Mouse (Mus musculus): ENCODE measurements around the gene Abi1. TPM values are rescaled to one million over a fixed set of nuclear protein-coding genes. Genes with fewer than 3 reads are reported as not detected.

Abi1 gene
- 51.5 and 54.0 TPM in 2 replicates for polyA plus RNA-seq (2015; fragmentation: Nextera tagmentation; extraction: Ambion mirVana)

DNA sequence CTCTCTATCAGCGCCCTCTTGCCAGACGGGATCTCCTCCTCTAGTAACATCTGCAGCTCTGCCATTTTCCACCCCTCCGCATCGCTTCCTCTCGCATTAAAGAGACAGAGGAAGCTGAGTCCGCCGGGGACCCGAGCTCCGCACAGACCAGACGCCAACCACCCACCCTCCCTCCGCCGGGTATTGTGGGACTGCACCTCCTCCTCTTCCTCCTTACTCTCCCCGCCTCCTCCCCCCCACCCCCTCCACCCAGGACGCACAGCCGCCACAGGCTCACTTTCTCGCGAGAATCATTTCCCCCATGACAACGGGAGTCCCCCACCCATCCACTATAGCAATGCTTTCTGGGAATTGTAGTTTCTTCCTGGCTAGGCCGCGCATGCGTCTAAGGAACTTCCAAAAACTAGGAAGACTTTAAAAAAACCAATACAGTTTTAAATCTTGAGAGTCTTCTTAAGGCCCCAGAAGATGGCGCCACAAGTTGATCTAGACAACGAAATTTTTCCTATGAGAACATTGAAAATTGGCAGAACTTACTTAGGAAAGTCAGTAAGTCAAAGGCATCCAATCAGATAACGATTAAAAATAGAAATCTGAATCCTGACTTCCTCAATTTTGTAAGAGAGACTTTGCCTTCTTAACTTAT lies at the start of gene Abi1:
Gene Abi1 (minus strand): TSS at position 241 of the 646 bp plus-strand sequence.
- WGBS: under 1% methylated on average over 24 of the region's 24 CpGs
- ATAC-seq: peak; percentile 93
- peaks cover 8% of the 10 kb centered on the region; the same call in 1 of the 2 replicates for H3K4me1 ChIP-seq (ENCODE audit: insufficient read depth, low read depth, low read length)
- peak within 1 kb of the TSS; percentile 69 for H3K4me2 ChIP-seq (replicated peaks; ENCODE audit: low read depth, low read length)
- peak; percentile 100 for DNase-seq (ENCODE audit: low spot score)
- H3K4me3 ChIP-seq (ENCODE audit: low read depth, low read length): peak within 1 kb of the TSS; percentile 99
- peak within 1 kb of the TSS; percentile 98 for H3K9ac ChIP-seq (replicated peaks; ENCODE audit: low read depth)
- no peaks in the 10 kb centered on the region for H3K27me3 ChIP-seq (replicated peaks; ENCODE audit: insufficient read depth, low read length)
- TF ChIP-seq EP300 (IDR thresholded peaks at IDR 0.05) (peak; percentile 72), CTCF (IDR thresholded peaks at IDR 0.05) (peak; percentile 59)
- H3K9me3 ChIP-seq (ENCODE audit: low read length): no peaks in the 10 kb centered on the region
- peak within 1 kb of the TSS; percentile 99 for H3K27ac ChIP-seq (ENCODE audit: low read length)
- H3K36me3 ChIP-seq (ENCODE audit: insufficient read depth, low read length): no peaks in the 10 kb centered on the region

GRCm38 (mm10) chr2:23084540-23084939 lies 44.5 kb upstream of the Abi1 start:
- H3K9me3 ChIP-seq (ENCODE audit: low read length): no peaks in the 10 kb centered on the region
- H3K4me3 ChIP-seq (ENCODE audit: low read depth, low read length): no peak overlapping the region
- ATAC-seq: no peak
- no peak for DNase-seq (ENCODE audit: low spot score)
- H3K9ac ChIP-seq (replicated peaks; ENCODE audit: low read depth): no peak overlapping the region
- no peaks in the 10 kb centered on the region for H3K4me1 ChIP-seq (ENCODE audit: insufficient read depth, low read depth, low read length)
- H3K4me2 ChIP-seq (replicated peaks; ENCODE audit: low read depth, low read length): no peak overlapping the region
- WGBS: 94% methylated on average over 8 of the region's 8 CpGs
- H3K27ac ChIP-seq (ENCODE audit: low read length): no peak overlapping the region
- TF ChIP-seq EP300 (IDR thresholded peaks at IDR 0.05) (no peak), CTCF (IDR thresholded peaks at IDR 0.05) (no peak)
- peaks cover 13% of the 10 kb centered on the region; the same call in 1 of the 2 replicates for H3K36me3 ChIP-seq (ENCODE audit: insufficient read depth, low read length)
- no peaks in the 10 kb centered on the region for H3K27me3 ChIP-seq (replicated peaks; ENCODE audit: insufficient read depth, low read length)

GRCm38 (mm10) chr2:23078588-23078987 lies 38.5 kb upstream of the Abi1 start:
- Histone ChIP-seq H3K4me1 (ENCODE audit: insufficient read depth, low read depth, low read length) (no peaks in the 10 kb centered on the region), H3K4me3 (ENCODE audit: low read depth, low read length) (no peak overlapping the region), H3K9me3 (ENCODE audit: low read length) (no peaks in the 10 kb centered on the region), H3K36me3 (ENCODE audit: insufficient read depth, low read length) (peaks cover 11% of the 10 kb centered on the region; the same call in 1 of the 2 replicates), H3K27me3 (replicated peaks; ENCODE audit: insufficient read depth, low read length) (no peaks in the 10 kb centered on the region), H3K9ac (replicated peaks; ENCODE audit: low read depth) (no peak overlapping the region), H3K4me2 (replicated peaks; ENCODE audit: low read depth, low read length) (no peak overlapping the region), H3K27ac (ENCODE audit: low read length) (no peak overlapping the region)
- no peak for TF ChIP-seq EP300 (IDR thresholded peaks at IDR 0.05)
- TF ChIP-seq CTCF (IDR thresholded peaks at IDR 0.05): no peak
- DNase-seq (ENCODE audit: low spot score) (no peak), ATAC-seq (no peak)
- WGBS: 98% methylated on average over 2 of the region's 2 CpGs

GRCm38 (mm10) chr2:23077693-23078092 lies 37.7 kb upstream of the Abi1 start:
- Histone ChIP-seq H3K36me3 (ENCODE audit: insufficient read depth, low read length) (peaks cover 10% of the 10 kb centered on the region; the same call in 1 of the 2 replicates), H3K4me1 (ENCODE audit: insufficient read depth, low read depth, low read length) (no peaks in the 10 kb centered on the region), H3K4me2 (replicated peaks; ENCODE audit: low read depth, low read length) (no peak overlapping the region), H3K9me3 (ENCODE audit: low read length) (no peaks in the 10 kb centered on the region), H3K4me3 (ENCODE audit: low read depth, low read length) (no peak overlapping the region), H3K9ac (replicated peaks; ENCODE audit: low read depth) (no peak overlapping the region), H3K27ac (ENCODE audit: low read length) (no peak overlapping the region), H3K27me3 (replicated peaks; ENCODE audit: insufficient read depth, low read length) (no peaks in the 10 kb centered on the region)
- no peak for ATAC-seq
- no peak for DNase-seq (ENCODE audit: low spot score)
- 81% methylated on average over 5 of the region's 5 CpGs for WGBS
- no peak for TF ChIP-seq CTCF (IDR thresholded peaks at IDR 0.05)
- TF ChIP-seq EP300 (IDR thresholded peaks at IDR 0.05): no peak

DNA sequence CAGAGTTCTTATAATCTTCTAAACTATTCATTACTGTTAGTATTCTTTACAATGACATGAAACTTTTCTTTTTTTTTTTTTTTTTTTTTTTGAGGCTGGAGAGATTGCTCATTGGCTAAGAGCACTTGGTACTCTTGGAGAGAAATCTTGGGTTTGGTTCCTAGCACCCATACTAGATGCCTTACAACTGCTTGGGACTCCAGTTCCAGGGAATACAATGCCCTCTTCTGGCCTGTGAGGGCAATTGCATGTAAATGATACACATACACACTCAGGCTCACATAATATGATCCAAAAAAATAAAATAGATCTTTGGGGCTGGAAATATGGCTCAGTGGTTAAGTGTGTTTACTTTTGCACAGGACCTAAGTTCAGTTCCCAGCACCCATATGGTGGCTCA lies 36.7 kb upstream of the Abi1 start:
- DNase-seq (ENCODE audit: low spot score): no peak
- H3K9ac ChIP-seq (replicated peaks; ENCODE audit: low read depth): no peak overlapping the region
- peak; percentile 30; the same call in 1 of the 2 replicates for TF ChIP-seq CTCF (IDR thresholded peaks at IDR 0.05)
- TF ChIP-seq EP300 (IDR thresholded peaks at IDR 0.05): no peak
- no peak for ATAC-seq
- H3K27me3 ChIP-seq (replicated peaks; ENCODE audit: insufficient read depth, low read length): no peaks in the 10 kb centered on the region
- H3K27ac ChIP-seq (ENCODE audit: low read length): no peak overlapping the region
- H3K36me3 ChIP-seq (ENCODE audit: insufficient read depth, low read length): peaks cover 5% of the 10 kb centered on the region; the same call in 1 of the 2 replicates
- no peaks in the 10 kb centered on the region for H3K4me1 ChIP-seq (ENCODE audit: insufficient read depth, low read depth, low read length)
- H3K9me3 ChIP-seq (ENCODE audit: low read length): no peaks in the 10 kb centered on the region
- no peak overlapping the region for H3K4me3 ChIP-seq (ENCODE audit: low read depth, low read length)
- H3K4me2 ChIP-seq (replicated peaks; ENCODE audit: low read depth, low read length): no peak overlapping the region

DNA sequence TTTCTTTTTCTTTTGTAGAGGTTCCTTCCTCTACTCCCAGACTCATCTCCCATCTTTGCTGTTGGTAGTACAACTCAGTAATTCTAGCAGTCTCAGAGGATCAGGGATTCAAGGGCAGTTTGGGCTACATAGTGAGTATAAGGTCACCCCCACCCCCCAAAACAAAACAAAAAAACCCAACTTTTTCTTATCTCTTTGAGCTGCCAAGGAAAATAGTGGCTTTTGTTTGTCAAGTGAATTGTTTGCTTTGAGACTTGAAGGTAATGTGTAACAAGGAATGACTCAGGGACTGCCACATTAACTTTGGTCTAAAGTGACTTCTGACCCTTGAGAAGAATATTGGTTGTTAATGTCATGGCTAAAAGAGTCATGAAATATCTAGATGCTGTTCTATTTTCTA lies 35.8 kb upstream of the Abi1 start:
- TF ChIP-seq CTCF (IDR thresholded peaks at IDR 0.05) (no peak), EP300 (IDR thresholded peaks at IDR 0.05) (no peak)
- no peaks in the 10 kb centered on the region for H3K9me3 ChIP-seq (ENCODE audit: low read length)
- H3K4me1 ChIP-seq (ENCODE audit: insufficient read depth, low read depth, low read length): no peaks in the 10 kb centered on the region
- no peak overlapping the region for H3K9ac ChIP-seq (replicated peaks; ENCODE audit: low read depth)
- H3K4me3 ChIP-seq (ENCODE audit: low read depth, low read length): no peak overlapping the region
- 0 out of 2 replicates have a peak, but pooled peaks cover 5% of the 10 kb centered on the region for H3K36me3 ChIP-seq (ENCODE audit: insufficient read depth, low read length)
- H3K27me3 ChIP-seq (replicated peaks; ENCODE audit: insufficient read depth, low read length): no peaks in the 10 kb centered on the region
- ATAC-seq (no peak), DNase-seq (ENCODE audit: low spot score) (no peak)
- no peak overlapping the region for H3K27ac ChIP-seq (ENCODE audit: low read length)
- no peak overlapping the region for H3K4me2 ChIP-seq (replicated peaks; ENCODE audit: low read depth, low read length)
